Mouse (Mus musculus) embryonic fibroblast, embryonic 13.5 days (primary cell): ENCODE data around the gene Henmt1. TPM values are rescaled to one million over a fixed set of nuclear protein-coding genes. Genes with fewer than 3 reads are reported as not detected.

Experiments used
- H3K27ac ChIP-seq: 2 replicates; pipeline ENCODE4 v1.5.1; 2012; ENCODE audit warnings: low read length, control low read depth, inconsistent platforms; ENCODE audit not compliant: insufficient read depth
- H3K4me1 ChIP-seq: 2 replicates; pipeline ENCODE4 v1.6.1; 2011; ENCODE audit warnings: low read length; ENCODE audit not compliant: control insufficient read depth, insufficient read depth
- H3K4me3 ChIP-seq: 2 replicates; pipeline ENCODE4 v1.5.1; 2011; ENCODE audit warnings: mild to moderate bottlenecking, control low read depth, low read length; ENCODE audit not compliant: insufficient read depth
- CTCF ChIP-seq: IDR thresholded peaks from 2 replicates; pipeline ENCODE4 v1.5.1; 2011; ENCODE audit warnings: mild to moderate bottlenecking, control low read depth, low read length, moderate library complexity, borderline replicate concordance; ENCODE audit not compliant: insufficient read depth
- POLR2A ChIP-seq: IDR thresholded peaks from 2 replicates; pipeline ENCODE4 v1.6.1; 2011; ENCODE audit warnings: low read depth, mild to moderate bottlenecking, control low read depth, low read length, moderate library complexity
- polyA plus RNA-seq: library from polyadenylated mRNA; stranded (reverse); fragments of >200 nt; gene quantifications from 2 replicates; pipeline ENCODE4 v1.2.4, GENCODE M21; 2011; ENCODE audit warnings: low read depth; ENCODE audit not compliant: missing spikeins, insufficient read length

Gene Henmt1
- polyA plus RNA-seq, 1 experiment = not detected

GRCm38 (mm10) chr3:108989971-108990548 lies 50.4 kb downstream of the Henmt1 start:
- TF ChIP-seq CTCF = no peak
- TF ChIP-seq POLR2A = no peak
- Histone ChIP-seq H3K27ac (no peak overlapping the region), H3K4me1 (no peaks in the 10 kb centered on the region), H3K4me3 (no peak overlapping the region)

DNA sequence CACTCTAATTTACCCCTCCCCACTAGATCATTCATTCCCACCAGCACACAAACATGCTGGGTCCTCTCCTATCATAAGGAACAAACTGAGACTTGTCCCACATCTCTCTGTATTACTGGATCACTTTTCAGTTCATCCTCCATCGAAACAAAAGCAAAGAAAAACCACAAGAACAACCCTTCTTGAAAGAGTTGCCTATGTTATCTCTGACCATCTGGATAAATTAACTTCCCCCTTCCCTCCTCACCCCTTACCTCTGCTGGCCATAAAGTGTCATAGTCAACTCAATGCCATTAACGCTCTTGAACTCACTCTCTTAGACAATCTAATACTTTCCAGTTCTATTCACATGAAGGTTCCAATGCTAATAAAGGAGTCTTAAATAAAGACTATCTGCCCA lies 54.8 kb downstream of the Henmt1 start:
- TF ChIP-seq POLR2A (no peak), CTCF (no peak)
- no peak overlapping the region for H3K27ac ChIP-seq
- 0 out of 2 replicates have a peak, but pooled peaks cover 4% of the 10 kb centered on the region for H3K4me1 ChIP-seq
- H3K4me3 ChIP-seq = no peak overlapping the region

- TF ChIP-seq POLR2A = no peak
- no peak for TF ChIP-seq CTCF
- Histone ChIP-seq H3K4me3 (no peak overlapping the region), H3K4me1 (0 out of 2 replicates have a peak, but pooled peaks cover 4% of the 10 kb centered on the region), H3K27ac (no peak overlapping the region)
Observed at GRCm38 (mm10) chr3:108995379-108995778, 55.7 kb downstream of the Henmt1 start.

DNA sequence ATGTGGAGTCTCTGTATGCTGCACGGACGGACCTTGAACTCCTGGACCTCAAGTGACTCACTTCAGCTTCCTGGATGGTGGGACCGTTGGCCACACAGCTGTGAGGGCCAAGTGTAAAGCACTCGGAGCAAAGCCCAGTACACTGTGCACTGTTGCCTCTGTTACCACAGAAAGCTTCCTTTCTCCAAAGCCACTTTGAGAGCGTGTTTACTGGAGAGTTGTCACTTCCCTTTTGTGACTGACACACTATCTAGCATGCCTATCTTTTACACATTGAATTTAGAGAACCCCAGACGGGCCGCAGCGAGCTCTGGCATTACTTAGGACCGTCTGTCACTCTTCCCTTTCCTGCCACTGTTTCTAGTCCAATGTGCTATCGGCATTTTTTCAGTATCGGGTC lies 57.6 kb downstream of the Henmt1 start:
- no peak for TF ChIP-seq CTCF
- TF ChIP-seq POLR2A = no peak
- no peak overlapping the region for H3K4me3 ChIP-seq
- H3K4me1 ChIP-seq = 0 out of 2 replicates have a peak, but pooled peaks cover 4% of the 10 kb centered on the region
- no peak overlapping the region for H3K27ac ChIP-seq

DNA sequence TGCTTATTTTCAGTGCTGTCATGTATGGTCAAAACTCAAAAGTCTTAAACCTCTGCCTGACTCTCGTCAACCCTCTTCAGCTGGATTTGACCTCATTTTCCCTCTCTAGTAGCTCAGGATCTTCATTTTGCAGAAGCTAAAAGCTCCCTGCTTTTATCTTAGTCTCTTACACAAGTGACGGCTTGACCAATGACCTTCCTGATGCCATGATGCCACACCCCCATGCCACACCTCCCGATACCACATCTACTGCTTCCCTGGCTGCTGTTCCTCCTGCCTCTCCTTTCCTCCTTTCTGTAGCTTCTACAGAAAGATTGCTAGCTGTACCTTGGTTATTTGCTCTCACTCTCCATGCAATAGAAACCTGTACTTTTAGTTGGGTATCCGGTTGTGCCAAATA lies 58.1 kb downstream of the Henmt1 start:
- H3K4me3 ChIP-seq = no peak overlapping the region
- no peak for TF ChIP-seq CTCF
- no peak for TF ChIP-seq POLR2A
- 0 out of 2 replicates have a peak, but pooled peaks cover 4% of the 10 kb centered on the region for H3K4me1 ChIP-seq

DNA sequence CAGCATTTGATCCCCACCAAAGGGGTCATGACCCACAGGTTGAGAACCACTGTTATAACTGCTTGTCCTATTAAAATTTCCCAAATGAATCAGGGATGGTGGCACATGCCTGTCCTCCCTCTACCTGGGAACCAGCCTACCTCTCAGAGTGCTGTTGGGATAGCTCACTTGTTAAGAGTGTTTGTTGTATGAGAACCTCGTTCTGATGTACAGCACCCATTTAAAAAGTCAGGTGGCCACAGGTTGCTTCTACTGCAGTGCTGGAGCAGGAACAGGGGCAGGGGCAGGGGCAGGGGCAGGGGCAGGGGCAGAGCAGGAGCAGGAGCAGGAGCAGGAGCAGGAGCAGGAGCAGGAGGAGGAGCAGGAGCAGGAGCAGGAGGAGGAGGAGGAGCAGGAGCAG lies 59.5 kb downstream of the Henmt1 start:
- no peak overlapping the region for H3K4me3 ChIP-seq
- 0 out of 2 replicates have a peak, but pooled peaks cover 4% of the 10 kb centered on the region for H3K4me1 ChIP-seq
- no peak overlapping the region for H3K27ac ChIP-seq
- no peak for TF ChIP-seq POLR2A
- no peak for TF ChIP-seq CTCF

More for the DNA sequence above, 58.1 kb downstream of the Henmt1 start:
- H3K27ac ChIP-seq = no peak overlapping the region

- no peak overlapping the region for H3K4me3 ChIP-seq
Observed at GRCm38 (mm10) chr3:109005777-109006176, 66.1 kb downstream of the Henmt1 start.

GRCm38 (mm10) chr3:109008180-109008579 lies 68.5 kb downstream of the Henmt1 start:
- Histone ChIP-seq H3K4me1 (peaks cover 13% of the 10 kb centered on the region), H3K4me3 (no peak overlapping the region), H3K27ac (no peak overlapping the region)
- TF ChIP-seq POLR2A = no peak
- no peak for TF ChIP-seq CTCF

More at GRCm38 (mm10) chr3:109005777-109006176, 66.1 kb downstream of the Henmt1 start:
- H3K4me1 ChIP-seq = peaks cover 8% of the 10 kb centered on the region; the same call in 1 of the 2 replicates
- H3K27ac ChIP-seq = no peak overlapping the region
- no peak for TF ChIP-seq CTCF
- TF ChIP-seq POLR2A = no peak

Other genes with a start within 250 kb of the Henmt1 start
- 26.8 and 56.0 TPM in 2 replicates for gene Gpsm2, start 217.6 kb upstream of the Henmt1 start, polyA plus RNA-seq
- 0.18 and 0.79 TPM in 2 replicates for gene Aknad1, start 200.2 kb upstream of the Henmt1 start, polyA plus RNA-seq
- 43.0 and 53.9 TPM in 2 replicates for gene Stxbp3, start 99.3 kb upstream of the Henmt1 start, polyA plus RNA-seq
- gene Fndc7, start 49.9 kb upstream of the Henmt1 start, polyA plus RNA-seq = not detected in 2 replicates
- 84.1 and 103 TPM in 2 replicates for gene Prpf38b, start 28.1 kb upstream of the Henmt1 start, polyA plus RNA-seq
- not detected in 2 replicates for gene Gm9857, start 572 bp downstream of the Henmt1 start, polyA plus RNA-seq
- 25.3 and 27.8 TPM in 2 replicates for gene Fam102b, start 87.7 kb downstream of the Henmt1 start, polyA plus RNA-seq
- gene Slc25a54, start 140.6 kb downstream of the Henmt1 start, polyA plus RNA-seq = not detected in 2 replicates
- 58.7 and 72.0 TPM in 2 replicates for gene Slc25a24, start 183.3 kb downstream of the Henmt1 start, polyA plus RNA-seq